Mouse (Mus musculus): ENCODE measurements around the gene Iqck.

DNA sequence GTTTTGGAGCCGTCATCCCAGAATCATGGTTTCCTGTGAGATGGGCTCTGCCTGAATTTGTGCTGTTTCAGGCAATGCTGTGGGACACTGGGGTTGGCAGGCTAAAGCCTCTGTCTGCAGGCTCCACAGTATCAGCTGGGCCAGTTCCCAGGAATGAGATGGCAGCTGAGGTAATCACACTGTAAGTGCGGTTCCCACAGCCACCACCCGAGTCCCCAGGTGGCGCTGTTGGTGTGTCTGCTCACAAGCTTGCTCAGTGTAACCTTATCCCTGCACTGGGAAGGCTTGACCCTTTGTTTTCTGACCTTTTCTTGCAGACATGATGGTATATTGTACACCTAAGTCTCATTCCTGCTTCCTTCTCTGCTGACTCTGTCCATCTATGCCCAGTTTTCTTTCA, 164.0 kb downstream of the Iqck start:
- TF ChIP-seq TCF3 (IDR thresholded peaks at IDR 0.05; ENCODE audit: insufficient read length, low read depth) (no peak), POLR2A (IDR thresholded peaks at IDR 0.05; ENCODE audit: insufficient read length, low read depth) (no peak), USF1 (IDR thresholded peaks at IDR 0.05; ENCODE audit: low read depth) (no peak)

Measured in myocyte (in vitro differentiated cells).